Mouse (Mus musculus): ENCODE measurements around the gene Fktn. TPM values are rescaled to one million over a fixed set of nuclear protein-coding genes. Genes with fewer than 3 reads are reported as not detected.

The Fktn gene
- 10.2 TPM for polyA plus RNA-seq (2015; fragmentation: Illumina TruSeq; extraction: RNeasy Lipid Tissue Mini Kit (QIAGEN cat#74804); ENCODE audit: insufficient read depth, low replicate concordance)

DNA sequence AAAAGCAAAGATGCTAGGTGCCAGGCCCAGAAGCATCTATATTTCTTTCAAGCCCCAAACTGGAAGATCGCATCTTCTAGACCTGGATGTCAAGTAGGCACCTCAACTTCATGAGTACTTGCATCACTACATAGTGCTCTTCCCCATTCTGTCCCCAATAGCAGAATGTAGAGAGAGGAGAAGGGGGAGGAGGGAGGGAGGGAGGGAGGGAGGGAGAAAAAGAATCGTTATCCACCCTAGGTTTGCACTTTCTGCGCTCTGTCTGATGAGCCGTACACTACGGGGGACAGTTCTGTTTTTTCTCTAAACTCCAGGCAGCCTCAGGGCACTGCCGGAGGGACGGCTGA is at the start of gene Fktn:
TSS of gene Fktn (plus strand) at position 295 of the 347 bp plus-strand sequence.

DNA sequence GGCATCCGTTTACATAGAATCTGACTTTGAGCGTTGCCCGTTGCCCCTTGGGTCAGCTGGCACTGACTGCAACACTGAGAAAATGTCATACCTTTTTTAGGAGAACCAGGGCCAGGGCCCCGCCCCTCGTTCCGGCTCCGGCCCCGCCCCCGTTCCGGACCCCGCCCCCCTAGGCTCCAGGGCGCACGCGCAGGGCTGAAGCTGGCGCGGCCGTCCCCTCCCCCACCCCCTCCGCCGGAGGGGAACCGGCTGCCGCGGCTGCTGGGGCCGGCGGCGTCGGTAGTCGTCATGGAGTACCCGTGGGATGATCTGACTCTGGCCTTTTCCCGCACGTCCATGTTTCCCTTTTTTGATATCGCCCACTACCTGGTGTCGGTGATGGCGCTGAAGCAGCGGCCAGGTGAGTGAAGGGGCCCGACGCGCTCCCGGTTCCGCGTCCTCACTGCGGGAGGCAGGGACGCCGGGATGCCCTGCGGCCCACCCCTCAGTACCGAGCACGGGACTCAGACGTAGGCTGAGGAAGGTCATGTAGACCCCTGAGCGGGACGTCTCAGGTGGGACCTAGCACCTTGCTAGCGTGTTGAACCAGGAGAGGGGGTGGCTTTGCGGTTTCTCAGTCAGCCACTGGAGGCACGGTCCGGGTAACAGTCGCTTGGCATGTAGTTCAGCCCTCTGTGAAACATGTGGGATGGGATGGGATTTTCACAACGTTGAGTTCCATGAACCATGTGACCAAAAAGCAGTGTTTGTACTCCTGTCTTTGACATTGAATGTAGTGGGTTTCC is 112.2 kb downstream of the Fktn start, which contains the start of gene Tmem38b:
TSS of gene Tmem38b (plus strand) at position 225 of the 785 bp plus-strand sequence.

Other genes starting within 250 kb of the Fktn start
- 1.3 TPM for gene Fsd1l, start 82.5 kb upstream of the Fktn start, polyA plus RNA-seq (2015; fragmentation: Illumina TruSeq; extraction: RNeasy Lipid Tissue Mini Kit (QIAGEN cat#74804); ENCODE audit: insufficient read depth, low replicate concordance)
- 0.15 TPM for gene Tal2, start 65.7 kb downstream of the Fktn start, polyA plus RNA-seq (2015; fragmentation: Illumina TruSeq; extraction: RNeasy Lipid Tissue Mini Kit (QIAGEN cat#74804); ENCODE audit: insufficient read depth, low replicate concordance)
- gene Tmem38b, start 112.0 kb downstream of the Fktn start, polyA plus RNA-seq (2015; fragmentation: Illumina TruSeq; extraction: RNeasy Lipid Tissue Mini Kit (QIAGEN cat#74804); ENCODE audit: insufficient read depth, low replicate concordance) = 11.3 TPM

Measured in spleen, adult 10 weeks (tissue).